Mouse (Mus musculus) lung, embryonic 14.5 days (tissue): ENCODE data around the gene Hspa13. TPM values are rescaled to one million over a fixed set of nuclear protein-coding genes. Genes with fewer than 3 reads are reported as not detected.

Source experiments
- ATAC-seq: fragments of 200-750 bp; cut with Nextera tagmentation; 2 replicates; pipeline ENCODE4 v1.8.0; 2017; ENCODE audit warnings: mild to moderate bottlenecking, moderate TSS enrichment, moderate library complexity; ENCODE audit not compliant: insufficient read depth
- DNase-seq: peaks from one replicate; pipeline ENCODE4 v3.0.0-alpha.2; 2015
- H3K27ac ChIP-seq: fragments of 300-500 bp; sonication (generic); 2 replicates; pipeline ENCODE4 v1.5.1; 2014; ENCODE audit warnings: low read depth, mild to moderate bottlenecking, moderate library complexity
- H3K27me3 ChIP-seq: fragments of 300-500 bp; sonication (generic); 2 replicates; pipeline ENCODE4 v1.6.1; 2014; ENCODE audit warnings: low read length, control low read depth; ENCODE audit not compliant: insufficient read depth
- H3K36me3 ChIP-seq: fragments of 300-500 bp; sonication (generic); 2 replicates; pipeline ENCODE4 v1.6.1; 2014; ENCODE audit warnings: control low read depth; ENCODE audit not compliant: insufficient read depth
- H3K4me1 ChIP-seq: fragments of 300-500 bp; sonication (generic); 2 replicates; pipeline ENCODE4 v1.6.1; 2014; ENCODE audit warnings: antibody characterized with exemption, control low read depth; ENCODE audit not compliant: insufficient read depth
- H3K4me2 ChIP-seq: fragments of 300-500 bp; sonication (generic); 2 replicates; pipeline ENCODE4 v1.6.1; 2014; ENCODE audit warnings: mild to moderate bottlenecking
- H3K4me3 ChIP-seq: fragments of 300-500 bp; sonication (generic); 2 replicates; pipeline ENCODE4 v1.5.1; 2014; ENCODE audit warnings: low read depth, low read length
- H3K9ac ChIP-seq: fragments of 300-500 bp; sonication (generic); 2 replicates; pipeline ENCODE4 v1.6.1; 2014
- H3K9me3 ChIP-seq: fragments of 300-500 bp; sonication (generic); 2 replicates; pipeline ENCODE4 v1.6.1; 2016; ENCODE audit warnings: low read depth, low read length, control low read depth
- CTCF ChIP-seq: IDR thresholded peaks from 2 replicates; pipeline ENCODE4 v1.5.1; 2016; ENCODE audit warnings: antibody characterized with exemption, low read depth
- WGBS: fragments of 180-500 bp; shearing (Covaris S2); extraction: QIAGEN DNeasy Blood & Tissue Kit; methylation state at CpG from one replicate; pipeline ENCODE4 v1.1.7; 2014; 5-methylcytosine and 5-hydroxymethylcytosine counted together
- microRNA-seq: library from miRNA; unstranded; fragments of <30 nt; microRNA quantifications from one replicate; pipeline ENCODE4, GENCODE M21; 2016; ENCODE audit warnings: borderline number of aligned reads
- polyA plus RNA-seq: library from polyadenylated mRNA; unstranded; fragments of >200 nt; fragmentation: Nextera tagmentation; extraction: Ambion mirVana; gene quantifications from 2 replicates; pipeline ENCODE4 v1.2.1, GENCODE M21; 2014

Gene Hspa13
- polyA plus RNA-seq, 1 experiment from 2014 or later = 38.2 TPM

DNA sequence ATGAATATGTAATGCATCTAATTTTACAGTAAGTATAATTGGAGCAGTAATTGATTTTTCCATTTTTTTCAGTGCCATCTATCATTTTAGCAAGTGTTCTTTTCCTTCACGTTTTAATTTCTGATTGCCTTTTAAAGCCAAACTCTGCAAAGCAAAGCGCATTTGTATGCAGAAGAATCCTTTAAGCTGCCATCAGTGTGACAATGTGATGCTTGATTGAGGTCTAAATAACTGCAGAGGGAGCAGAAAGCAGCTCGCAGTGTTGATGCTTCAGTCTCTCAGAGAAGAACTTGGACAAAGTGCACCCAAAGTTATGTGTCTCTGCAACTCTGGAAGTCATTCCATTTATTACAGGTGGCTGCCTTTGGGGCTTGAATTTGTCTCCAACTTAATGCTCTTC lies 22.9 kb downstream of the Hspa13 start:
- H3K4me3 ChIP-seq = no peak overlapping the region
- no peak overlapping the region for H3K9ac ChIP-seq
- no peaks in the 10 kb centered on the region for H3K27me3 ChIP-seq
- no peak for ATAC-seq
- H3K4me1 ChIP-seq = no peaks in the 10 kb centered on the region
- no peaks in the 10 kb centered on the region for H3K9me3 ChIP-seq
- DNase-seq = no peak
- WGBS = 49% methylated on average over 3 of the region's 3 CpGs
- no peaks in the 10 kb centered on the region for H3K36me3 ChIP-seq
- no peak overlapping the region for H3K27ac ChIP-seq
- TF ChIP-seq CTCF = no peak
- no peak overlapping the region for H3K4me2 ChIP-seq

DNA sequence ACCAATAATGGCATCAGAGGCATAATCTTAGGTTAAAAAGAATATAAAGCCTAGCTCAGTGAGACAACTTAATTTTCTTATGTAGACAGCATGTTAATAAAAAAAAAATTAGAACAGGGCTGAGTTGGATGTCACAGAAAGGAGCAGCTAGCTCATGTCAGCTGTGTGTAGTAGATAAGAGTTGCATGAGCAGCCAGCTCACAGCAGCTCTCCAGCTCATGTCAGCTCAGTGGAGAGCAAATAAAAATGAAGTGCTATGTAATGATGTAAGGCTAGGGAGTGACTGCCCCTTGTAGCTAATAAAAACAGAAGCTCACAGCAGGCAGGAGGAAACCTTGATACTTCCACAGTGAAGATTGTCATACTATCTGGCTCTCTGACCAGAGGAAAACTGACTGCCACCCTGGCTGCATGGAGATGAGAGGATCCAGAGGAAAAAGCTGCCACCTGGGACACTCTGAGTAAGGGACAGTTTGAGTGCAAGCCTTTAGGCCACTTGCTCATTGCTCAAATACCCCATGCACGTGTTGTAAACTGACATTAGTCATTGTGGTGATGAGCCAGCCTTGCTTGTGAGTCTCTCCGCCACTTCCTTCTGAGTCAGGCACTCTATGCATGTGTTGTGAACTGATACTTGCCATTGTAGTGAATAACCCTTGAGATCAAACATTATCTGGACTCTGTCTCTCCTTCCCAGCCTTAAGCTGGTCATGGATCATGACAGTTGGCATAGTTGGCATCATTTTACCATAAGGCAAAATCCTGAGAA lies 49.3 kb downstream of the Hspa13 start:
- DNase-seq (peak; percentile 67), ATAC-seq (peak; percentile 97)
- H3K4me3 ChIP-seq = no peak overlapping the region
- no peaks in the 10 kb centered on the region for H3K36me3 ChIP-seq
- H3K4me1 ChIP-seq = no peaks in the 10 kb centered on the region
- WGBS = 30% methylated on average over 2 of the region's 2 CpGs
- no peak overlapping the region for H3K9ac ChIP-seq
- H3K4me2 ChIP-seq = no peak overlapping the region
- no peak overlapping the region for H3K27ac ChIP-seq
- TF ChIP-seq CTCF = no peak
- H3K9me3 ChIP-seq = no peaks in the 10 kb centered on the region
- H3K27me3 ChIP-seq = no peaks in the 10 kb centered on the region

DNA sequence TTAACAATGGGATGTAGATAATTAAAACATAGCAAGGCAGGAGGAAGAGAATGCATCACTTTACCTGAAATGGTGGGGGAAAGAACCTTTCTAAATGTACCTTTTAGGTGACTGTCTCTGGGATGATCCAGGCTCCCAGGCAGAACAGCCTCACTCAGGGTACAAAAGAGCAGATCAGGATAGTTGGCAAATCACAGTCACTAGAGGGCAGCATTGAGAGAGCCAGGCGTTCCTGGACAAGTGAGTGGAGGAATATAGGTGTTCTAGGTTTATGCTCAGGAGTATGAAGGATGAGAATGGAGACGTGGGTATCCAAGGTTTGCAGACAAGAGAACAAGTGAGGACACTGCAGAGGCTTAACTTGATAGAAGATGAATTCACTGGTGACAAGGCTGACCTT lies 70.7 kb downstream of the Hspa13 start:
- no peak overlapping the region for H3K4me3 ChIP-seq
- H3K36me3 ChIP-seq = no peaks in the 10 kb centered on the region
- DNase-seq = peak; percentile 81
- H3K4me2 ChIP-seq = no peak overlapping the region
- H3K9ac ChIP-seq = no peak overlapping the region
- H3K27me3 ChIP-seq = no peaks in the 10 kb centered on the region
- ATAC-seq = peak; percentile 70; the same call in 1 of the 2 replicates
- 16% methylated on average over 2 of the region's 2 CpGs for WGBS
- no peaks in the 10 kb centered on the region for H3K4me1 ChIP-seq
- no peak overlapping the region for H3K27ac ChIP-seq
- no peaks in the 10 kb centered on the region for H3K9me3 ChIP-seq
- TF ChIP-seq CTCF = peak; percentile 73

Small RNAs within 50 kb of the gene (microRNA-seq; reads per million reads assigned to microRNA genes)
- gene Gm22923 = not detected

Other genes starting within 250 kb of the Hspa13 start
- not detected in 2 replicates for gene Lipi, start 181.0 kb downstream of the Hspa13 start, polyA plus RNA-seq
- gene Rbm11, start 174.3 kb downstream of the Hspa13 start, polyA plus RNA-seq = 0.42 and 0.45 TPM in 2 replicates